Mouse (Mus musculus) splenic B cell, adult 2 months (primary cell): ENCODE results near the gene Btnl9.

Source experiments
- DNase-seq: peaks from one replicate; pipeline ENCODE4 v3.0.0-alpha.2; 2011; ENCODE audit warnings: low read depth, low spot score
- H3K27me3 ChIP-seq: 2 replicates; pipeline ENCODE4 v1.6.1; 2012; ENCODE audit warnings: mild to moderate bottlenecking, low read length, moderate library complexity, mixed read lengths; ENCODE audit not compliant: control insufficient read depth, poor library complexity, insufficient read depth, severe bottlenecking
- H3K36me3 ChIP-seq: 2 replicates; pipeline ENCODE4 v1.6.1; 2012; ENCODE audit warnings: mild to moderate bottlenecking, low read length, moderate library complexity, mixed read lengths; ENCODE audit not compliant: control insufficient read depth, poor library complexity, insufficient read depth, severe bottlenecking

The Btnl9 gene

GRCm38 (mm10) chr11:49141974-49142373 is 45.0 kb downstream of the Btnl9 start, which contains the start of gene Olfr1395:
TSS of gene Olfr1395 (plus strand) at chr11:49142274.
- DNase-seq, result no peak
- Histone ChIP-seq H3K36me3 (no peaks in the 10 kb centered on the region), H3K27me3 (no peaks in the 10 kb centered on the region)

GRCm38 (mm10) chr11:49124169-49124568 is 62.8 kb downstream of the Btnl9 start:
- no peak for DNase-seq
- H3K27me3 ChIP-seq, result no peaks in the 10 kb centered on the region
- no peaks in the 10 kb centered on the region for H3K36me3 ChIP-seq

GRCm38 (mm10) chr11:49119635-49120034 is 67.3 kb downstream of the Btnl9 start:
- no peak for DNase-seq
- no peaks in the 10 kb centered on the region for H3K36me3 ChIP-seq
- H3K27me3 ChIP-seq, result no peaks in the 10 kb centered on the region
